Mouse (Mus musculus) bone marrow, adult 2 months (tissue): ENCODE measurements around the gene Oas1a.

Experiments used
- CTCF ChIP-seq: fragments of 200-500 bp; IDR thresholded peaks from 2 replicates; pipeline ENCODE4 v1.5.1; 2011; ENCODE audit warnings: low read length, control low read depth; ENCODE audit not compliant: control insufficient read depth, insufficient read depth
- POLR2A ChIP-seq: fragments of 200-500 bp; IDR thresholded peaks from 2 replicates; pipeline ENCODE4 v1.6.1; 2011; ENCODE audit warnings: low read depth, mild to moderate bottlenecking, control low read depth, low read length, borderline replicate concordance; ENCODE audit not compliant: control insufficient read depth

GRCm38 (mm10) chr5:120942076-120942475, 34.8 kb upstream of the Oas1a start:
- TF ChIP-seq CTCF = no peak
- TF ChIP-seq POLR2A = no peak
